Mouse (Mus musculus): ENCODE measurements around the gene Slc4a3.

The Slc4a3 gene

GRCm38 (mm10) chr1:75595930-75596329 lies 49.9 kb downstream of the Slc4a3 start:
- DNase-seq (ENCODE audit: low read depth, low spot score), result no peak

DNA sequence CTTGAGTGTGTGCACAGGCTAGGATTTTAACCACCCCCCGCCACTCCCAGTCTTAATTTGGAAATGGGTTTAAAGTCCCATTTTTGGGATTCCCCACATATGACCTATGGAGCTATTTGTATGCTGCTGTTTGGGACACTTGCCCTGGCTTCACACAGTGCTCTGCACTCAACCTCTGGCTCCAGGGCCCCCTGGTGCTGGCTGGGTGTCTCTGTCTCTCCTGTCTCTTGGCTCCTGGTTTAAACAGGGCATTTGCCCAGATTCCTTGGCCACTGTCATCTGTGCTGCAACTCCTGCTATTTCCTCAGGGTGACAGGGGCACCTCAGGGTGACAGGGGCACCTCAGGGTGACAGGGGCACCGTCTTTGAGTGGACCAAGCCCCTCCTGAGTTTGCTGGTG lies 50.8 kb downstream of the Slc4a3 start:
- DNase-seq (ENCODE audit: low read depth, low spot score), result no peak

- peak; percentile 61 for DNase-seq (ENCODE audit: low read depth, low spot score)
These were observed 51.6 kb downstream of the Slc4a3 start for GRCm38 (mm10) chr1:75597622-75598021.

DNA sequence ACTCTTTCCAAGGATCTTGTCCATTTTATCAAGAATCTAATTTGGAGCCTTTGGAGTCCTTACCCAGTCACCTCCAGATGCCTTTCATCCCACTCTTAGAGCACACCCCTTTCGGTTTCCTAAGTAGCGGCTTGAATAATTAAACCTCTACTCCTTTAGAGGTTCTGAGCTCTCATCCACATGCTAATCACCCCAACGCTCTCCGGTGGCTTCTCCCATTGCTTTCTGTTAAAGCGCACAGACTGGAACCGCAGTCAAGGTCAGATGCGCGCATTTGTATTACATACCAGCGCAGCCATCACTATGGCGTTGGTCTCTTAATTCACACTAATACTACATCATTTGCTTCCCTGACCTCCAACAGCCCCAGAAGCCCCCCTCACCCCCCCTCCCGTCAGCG lies 55.7 kb downstream of the Slc4a3 start:
- peak; percentile 90 for DNase-seq (ENCODE audit: low read depth, low spot score)

DNA sequence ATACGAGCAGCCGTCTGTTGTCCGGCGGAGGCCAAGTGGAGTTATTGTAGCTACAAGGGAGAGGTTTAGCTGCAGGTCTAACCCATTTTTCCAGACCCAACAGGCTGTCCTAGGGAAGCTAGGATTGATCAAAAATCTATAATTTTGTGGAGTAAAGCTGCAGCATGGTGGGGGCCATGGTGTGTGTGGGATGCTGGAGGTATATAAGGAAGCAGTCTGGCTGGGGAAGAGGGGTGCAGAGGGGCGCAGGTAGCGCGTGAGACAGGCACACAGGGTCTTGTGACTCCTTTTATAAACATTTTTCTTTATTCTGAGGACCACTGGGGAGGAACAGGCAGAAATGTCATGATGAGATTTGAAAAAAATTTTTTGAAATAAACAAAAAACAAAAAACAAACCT lies 57.5 kb downstream of the Slc4a3 start:
- no peak for DNase-seq (ENCODE audit: low read depth, low spot score)

- DNase-seq (ENCODE audit: low read depth, low spot score), result no peak
These were observed 62.2 kb downstream of the Slc4a3 start for GRCm38 (mm10) chr1:75608225-75608624.

- DNase-seq (ENCODE audit: low read depth, low spot score), result peak; percentile 52
These were observed 62.7 kb downstream of the Slc4a3 start for GRCm38 (mm10) chr1:75608625-75609263.

DNA sequence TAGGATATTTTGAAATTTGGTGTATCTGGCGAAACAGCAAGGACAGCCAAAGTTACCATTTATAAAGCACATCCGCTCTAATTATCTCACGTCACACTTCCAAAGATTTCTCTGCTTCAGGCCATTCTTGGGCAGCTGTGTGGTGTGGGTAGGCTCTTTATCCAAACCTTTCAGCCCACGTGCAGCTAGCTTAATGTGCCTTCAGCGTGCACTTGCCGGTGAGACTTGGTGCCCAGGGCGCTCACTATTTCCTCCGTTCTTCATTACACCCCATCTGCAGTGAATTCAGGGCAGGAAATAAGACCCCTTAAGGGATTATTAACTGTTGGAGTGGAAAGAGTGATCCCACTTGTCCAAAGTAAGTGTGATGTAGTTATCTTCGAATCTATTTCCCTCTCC lies 63.2 kb downstream of the Slc4a3 start:
- no peak for DNase-seq (ENCODE audit: low read depth, low spot score)

DNA sequence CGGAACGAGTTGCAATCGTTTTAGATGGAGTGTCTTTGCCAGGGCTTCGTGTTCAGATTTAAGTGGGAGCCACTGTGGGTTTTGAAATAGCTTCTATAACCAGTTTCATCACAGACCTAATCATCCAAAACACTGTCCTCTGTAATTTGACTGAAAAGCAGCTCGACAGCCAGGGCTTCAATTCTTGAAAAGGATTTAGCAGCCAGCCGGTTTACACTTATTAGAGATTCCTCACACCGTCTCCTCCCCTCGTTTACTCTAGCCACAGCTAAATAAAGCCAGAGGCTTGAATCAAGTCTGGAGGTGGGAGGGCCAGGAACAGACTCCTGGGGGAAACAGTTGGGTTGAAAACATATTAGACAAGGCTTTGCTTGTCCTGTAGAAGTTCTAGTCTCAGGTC lies 64.5 kb downstream of the Slc4a3 start:
- DNase-seq (ENCODE audit: low read depth, low spot score), result no peak
